12 mouse cellular contexts compared by ENCODE assay signal in the genomic region with DNA sequence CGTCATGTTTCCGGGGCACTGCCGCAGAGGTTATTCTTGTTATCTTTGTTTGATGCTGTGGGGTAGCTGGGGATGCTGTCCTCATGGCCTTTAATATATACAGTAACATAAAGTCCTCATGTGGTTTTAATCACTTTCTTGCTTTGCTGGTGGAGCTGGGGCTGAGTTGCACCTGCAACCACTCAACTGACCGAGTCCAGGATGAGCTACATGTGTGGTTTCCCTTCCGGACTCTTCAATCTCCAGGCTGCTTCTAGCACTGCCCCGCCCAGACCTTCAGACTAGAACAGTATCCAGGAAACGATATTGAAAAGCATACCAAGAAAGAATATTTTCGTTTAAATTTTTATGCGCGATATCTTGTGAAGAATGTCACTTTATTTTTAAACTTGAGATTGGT.
DNase-seq lines count a peak whose midpoint lies in the region; ATAC-seq and TF ChIP-seq lines count a peak whose summit lies in the region.
"Had no signal": no experiment of that assay in that cellular context is flagged by ENCODE, and none has a peak within 500 bp of the region (broad histone marks: within the 10 kb centered on the region; RNA-seq: fewer than 3 reads in every experiment).

No protein-coding gene starts in this region.

- no peaks in the 10 kb centered on the region for H3K4me1 ChIP-seq in forebrain, embryonic 13.5 days
- H3K4me1 ChIP-seq in forebrain, embryonic 16.5 days (replicated peaks; ENCODE audit: control insufficient read depth, insufficient read depth, low read length), result no peaks in the 10 kb centered on the region
- H3K4me1 ChIP-seq in stomach, embryonic 14.5 days (ENCODE audit: control insufficient read depth, insufficient read depth, low read length), result no peaks in the 10 kb centered on the region
- H3K4me1 ChIP-seq in stomach, postnatal 0 days (replicated peaks; ENCODE audit: control insufficient read depth, insufficient read depth), result no peaks in the 10 kb centered on the region
- H3K4me1 ChIP-seq: liver, embryonic 13.5 days had no signal

- no peaks in the 10 kb centered on the region for H3K9me3 ChIP-seq in forebrain, embryonic 13.5 days (replicated peaks)
- no peaks in the 10 kb centered on the region for H3K9me3 ChIP-seq in forebrain, embryonic 16.5 days (ENCODE audit: control insufficient read depth, low read length)
- H3K9me3 ChIP-seq in stomach, embryonic 14.5 days (ENCODE audit: control insufficient read depth, low read depth, low read length), result no peaks in the 10 kb centered on the region
- H3K9me3 ChIP-seq in stomach, postnatal 0 days (ENCODE audit: control insufficient read depth, low read length), result no peaks in the 10 kb centered on the region
- H3K9me3 ChIP-seq: liver, embryonic 13.5 days had no signal

- peak; percentile 22; the same call in 1 of the 2 replicates for ATAC-seq in forebrain, embryonic 13.5 days
- no peak for ATAC-seq in forebrain, embryonic 16.5 days
- ATAC-seq in stomach, embryonic 14.5 days (ENCODE audit: insufficient number of reproducible peaks, insufficient read depth, low FRiP score, low read depth), result no peak
- ATAC-seq in stomach, postnatal 0 days (ENCODE audit: low FRiP score, low TSS enrichment), result no peak

- no peak overlapping the region for H3K9ac ChIP-seq in forebrain, embryonic 13.5 days
- H3K9ac ChIP-seq in forebrain, embryonic 16.5 days (replicated peaks; ENCODE audit: low read depth, low read length), result no peak overlapping the region
- no peak overlapping the region for H3K9ac ChIP-seq in stomach, embryonic 14.5 days (replicated peaks; ENCODE audit: low read depth, low read length)
- no peak overlapping the region for H3K9ac ChIP-seq in stomach, postnatal 0 days (ENCODE audit: low read length)
- H3K9ac ChIP-seq: liver, embryonic 13.5 days had no signal

- H3K27me3 ChIP-seq in forebrain, embryonic 13.5 days, result no peaks in the 10 kb centered on the region
- H3K27me3 ChIP-seq in forebrain, embryonic 16.5 days (replicated peaks; ENCODE audit: control insufficient read depth, insufficient read depth, low read length), result no peaks in the 10 kb centered on the region
- H3K27me3 ChIP-seq in stomach, embryonic 14.5 days (ENCODE audit: control insufficient read depth, insufficient read depth, low read length), result no peaks in the 10 kb centered on the region
- no peaks in the 10 kb centered on the region for H3K27me3 ChIP-seq in stomach, postnatal 0 days (ENCODE audit: control insufficient read depth, insufficient read depth, low read length)
- H3K27me3 ChIP-seq: liver, embryonic 13.5 days had no signal

- no peak for TF ChIP-seq EP300 in stomach, postnatal 0 days (optimal IDR thresholded peaks at IDR 0.05)

- DNase-seq in left cerebral cortex, adult 2 months (ENCODE audit: extremely low spot score in 1 of 2, low spot score in 2 of 2), result no peak
- DNase-seq in left cerebral cortex, postnatal 14 days (ENCODE audit: low spot score in 2 of 2), result no peak
- DNase-seq in stomach, postnatal 0 days (ENCODE audit: low spot score), result no peak
- DNase-seq in adrenal gland, postnatal 25 days, result no peak
- DNase-seq in adrenal gland, postnatal 14 days, result no peak
- DNase-seq: thymus, adult 18-20 months had no signal

- H3K27ac ChIP-seq in forebrain, embryonic 13.5 days, result no peak overlapping the region
- no peak overlapping the region for H3K27ac ChIP-seq in forebrain, embryonic 16.5 days (ENCODE audit: low read length)
- H3K27ac ChIP-seq in left cerebral cortex, adult 2 months, result peak overlapping the region; percentile 67
- H3K27ac ChIP-seq in stomach, embryonic 14.5 days (ENCODE audit: low read length), result no peak overlapping the region
- H3K27ac ChIP-seq in stomach, postnatal 0 days (replicated peaks), result no peak overlapping the region
- H3K27ac ChIP-seq: kidney, postnatal 0 days; liver, embryonic 13.5 days had no signal

- no peak for TF ChIP-seq CTCF in left cerebral cortex, adult 2 months (IDR thresholded peaks at IDR 0.05)
- no peak for TF ChIP-seq CTCF in stomach, postnatal 0 days (IDR thresholded peaks at IDR 0.05; ENCODE audit: low read depth)

- no peak overlapping the region for H3K4me3 ChIP-seq in forebrain, embryonic 13.5 days
- H3K4me3 ChIP-seq in forebrain, embryonic 16.5 days (replicated peaks; ENCODE audit: low read length), result no peak overlapping the region
- peak overlapping the region; percentile 28 for H3K4me3 ChIP-seq in left cerebral cortex, adult 2 months
- no peak overlapping the region for H3K4me3 ChIP-seq in stomach, embryonic 14.5 days (ENCODE audit: low read depth, low read length)
- no peak overlapping the region for H3K4me3 ChIP-seq in stomach, postnatal 0 days (ENCODE audit: low read depth, low read length)
- H3K4me3 ChIP-seq: erythroblast, embryonic 14.5 days; liver, embryonic 13.5 days had no signal

- WGBS in forebrain, embryonic 13.5 days, result 89% methylated on average over 10 of the region's 10 CpGs
- WGBS in forebrain, embryonic 16.5 days, result 85% methylated on average over 10 of the region's 10 CpGs
- 73% methylated on average over 10 of the region's 10 CpGs for whole genome bisulfite sequencing in stomach, embryonic 14.5 days
- 74% methylated on average over 10 of the region's 10 CpGs for WGBS in stomach, postnatal 0 days

- no peak overlapping the region for H3K4me2 ChIP-seq in forebrain, embryonic 13.5 days
- H3K4me2 ChIP-seq in forebrain, embryonic 16.5 days (ENCODE audit: low read length), result no peak overlapping the region
- 0 out of 2 replicates have a peak overlapping the region, but pooled peaks have one; percentile 16 for H3K4me2 ChIP-seq in stomach, embryonic 14.5 days (replicated peaks; ENCODE audit: low read depth, low read length)
- no peak overlapping the region for H3K4me2 ChIP-seq in stomach, postnatal 0 days (replicated peaks; ENCODE audit: low read depth)
- H3K4me2 ChIP-seq: liver, embryonic 13.5 days had no signal

- no peaks in the 10 kb centered on the region for H3K36me3 ChIP-seq in forebrain, embryonic 13.5 days (ENCODE audit: poor library complexity, severe bottlenecking)
- no peaks in the 10 kb centered on the region for H3K36me3 ChIP-seq in forebrain, embryonic 16.5 days (ENCODE audit: control insufficient read depth, insufficient read depth)
- H3K36me3 ChIP-seq in stomach, embryonic 14.5 days (ENCODE audit: control insufficient read depth, insufficient read depth, low read length), result no peaks in the 10 kb centered on the region
- no peaks in the 10 kb centered on the region for H3K36me3 ChIP-seq in stomach, postnatal 0 days (ENCODE audit: control insufficient read depth, insufficient read depth, low read length)
- H3K36me3 ChIP-seq: liver, embryonic 13.5 days had no signal

- intact Hi-C loops in left cerebral cortex, adult 2 months (cut with DNase I), result loop anchor here (5.0 to 10.0 kb wide), 2 partner anchors 398 to 471 kb away; no protein-coding TSS in a partner anchor
- intact Hi-C loops in left cerebral cortex, postnatal 14 days (cut with DNase I), result loop anchor here (5.0 to 10.0 kb wide), 3 partner anchors 471 to 1663 kb away; no protein-coding TSS in a partner anchor
